Mouse (Mus musculus): ENCODE data around the gene Epb41. TPM values are rescaled to one million over a fixed set of nuclear protein-coding genes. Genes with fewer than 3 reads are reported as not detected.

Epb41 gene
- polyA plus RNA-seq (2014; fragmentation: Nextera tagmentation; extraction: Ambion mirVana): 73.3 and 82.9 TPM in 2 replicates

- H3K36me3 ChIP-seq (replicated peaks; ENCODE audit: control insufficient read depth, insufficient read depth): no peaks in the 10 kb centered on the region
- peaks cover 7% of the 10 kb centered on the region; the same call in 1 of the 2 replicates for H3K4me1 ChIP-seq (replicated peaks; ENCODE audit: control insufficient read depth, insufficient read depth, low read length)
- peak; percentile 93 for ATAC-seq (ENCODE audit: low FRiP score)
- 2% methylated on average over 45 of the region's 47 CpGs for WGBS
- peak within 1 kb of the TSS; percentile 51 for H3K9ac ChIP-seq
- DNase-seq (ENCODE audit: low spot score): peak; percentile 88
- no peak within 1 kb of the TSS for H3K27ac ChIP-seq
- H3K27me3 ChIP-seq (ENCODE audit: control insufficient read depth, insufficient read depth, low read length): no peaks in the 10 kb centered on the region
- H3K4me2 ChIP-seq (replicated peaks): peak within 1 kb of the TSS; percentile 99
- H3K4me3 ChIP-seq (replicated peaks; ENCODE audit: low read length): peak within 1 kb of the TSS; percentile 51
- no peaks in the 10 kb centered on the region for H3K9me3 ChIP-seq (ENCODE audit: control insufficient read depth, low read length)
These were observed at the start of gene Epb41 for GRCm38 (mm10) chr4:132074933-132075769. Gene Epb41 (minus strand): TSS chr4:132075321.

GRCm38 (mm10) chr4:132123166-132123565 is 48.0 kb upstream of the Epb41 start:
- no peak for ATAC-seq (ENCODE audit: low FRiP score)
- 86% methylated on average over 1 of the region's 1 CpGs for WGBS

GRCm38 (mm10) chr4:132121674-132122073 is 46.6 kb upstream of the Epb41 start:
- H3K9ac ChIP-seq: no peak overlapping the region
- H3K4me3 ChIP-seq (replicated peaks; ENCODE audit: low read length): no peak overlapping the region
- no peaks in the 10 kb centered on the region for H3K4me1 ChIP-seq (replicated peaks; ENCODE audit: control insufficient read depth, insufficient read depth, low read length)
- ATAC-seq (ENCODE audit: low FRiP score) (no peak), DNase-seq (ENCODE audit: low spot score) (no peak)
- no peaks in the 10 kb centered on the region for H3K36me3 ChIP-seq (replicated peaks; ENCODE audit: control insufficient read depth, insufficient read depth)
- no peaks in the 10 kb centered on the region for H3K9me3 ChIP-seq (ENCODE audit: control insufficient read depth, low read length)
- H3K4me2 ChIP-seq (replicated peaks): no peak overlapping the region
- H3K27me3 ChIP-seq (ENCODE audit: control insufficient read depth, insufficient read depth, low read length): no peaks in the 10 kb centered on the region
- no peak overlapping the region for H3K27ac ChIP-seq
- 79% methylated on average over 5 of the region's 5 CpGs for WGBS

More at GRCm38 (mm10) chr4:132123166-132123565, 48.0 kb upstream of the Epb41 start:
- no peak overlapping the region for H3K9ac ChIP-seq
- no peaks in the 10 kb centered on the region for H3K27me3 ChIP-seq (ENCODE audit: control insufficient read depth, insufficient read depth, low read length)
- H3K36me3 ChIP-seq (replicated peaks; ENCODE audit: control insufficient read depth, insufficient read depth): no peaks in the 10 kb centered on the region
- no peak overlapping the region for H3K4me3 ChIP-seq (replicated peaks; ENCODE audit: low read length)
- no peaks in the 10 kb centered on the region for H3K9me3 ChIP-seq (ENCODE audit: control insufficient read depth, low read length)
- no peak for DNase-seq (ENCODE audit: low spot score)
- no peak overlapping the region for H3K27ac ChIP-seq
- no peaks in the 10 kb centered on the region for H3K4me1 ChIP-seq (replicated peaks; ENCODE audit: control insufficient read depth, insufficient read depth, low read length)
- H3K4me2 ChIP-seq (replicated peaks): no peak overlapping the region

DNA sequence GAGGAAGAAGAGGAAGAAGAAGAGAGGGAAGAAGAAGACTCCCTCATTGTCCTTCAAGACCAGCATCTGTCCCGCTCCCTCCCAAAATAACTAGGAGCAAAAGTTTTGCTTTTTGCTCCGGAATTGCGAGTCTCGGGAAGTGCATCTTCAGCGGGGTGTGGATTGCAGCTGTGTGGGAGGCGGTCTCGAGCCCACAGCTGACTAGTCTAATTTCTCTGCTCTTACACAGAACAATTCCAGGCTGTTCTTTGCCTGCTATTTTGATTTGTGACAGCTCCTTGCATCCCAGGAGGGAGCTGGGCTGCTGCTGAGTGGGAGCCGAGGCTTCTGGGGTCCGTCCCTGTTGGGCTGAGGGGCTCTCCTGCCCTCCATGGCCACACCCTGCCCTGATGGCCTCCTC is 44.4 kb upstream of the Epb41 start:
- ATAC-seq (ENCODE audit: low FRiP score) (no peak), DNase-seq (ENCODE audit: low spot score) (no peak)
- no peak overlapping the region for H3K4me2 ChIP-seq (replicated peaks)
- H3K27ac ChIP-seq: no peak overlapping the region
- H3K36me3 ChIP-seq (replicated peaks; ENCODE audit: control insufficient read depth, insufficient read depth): no peaks in the 10 kb centered on the region
- H3K9me3 ChIP-seq (ENCODE audit: control insufficient read depth, low read length): no peaks in the 10 kb centered on the region
- 62% methylated on average over 9 of the region's 9 CpGs for WGBS
- H3K27me3 ChIP-seq (ENCODE audit: control insufficient read depth, insufficient read depth, low read length): no peaks in the 10 kb centered on the region
- no peak overlapping the region for H3K9ac ChIP-seq
- no peak overlapping the region for H3K4me3 ChIP-seq (replicated peaks; ENCODE audit: low read length)
- H3K4me1 ChIP-seq (replicated peaks; ENCODE audit: control insufficient read depth, insufficient read depth, low read length): no peaks in the 10 kb centered on the region

DNA sequence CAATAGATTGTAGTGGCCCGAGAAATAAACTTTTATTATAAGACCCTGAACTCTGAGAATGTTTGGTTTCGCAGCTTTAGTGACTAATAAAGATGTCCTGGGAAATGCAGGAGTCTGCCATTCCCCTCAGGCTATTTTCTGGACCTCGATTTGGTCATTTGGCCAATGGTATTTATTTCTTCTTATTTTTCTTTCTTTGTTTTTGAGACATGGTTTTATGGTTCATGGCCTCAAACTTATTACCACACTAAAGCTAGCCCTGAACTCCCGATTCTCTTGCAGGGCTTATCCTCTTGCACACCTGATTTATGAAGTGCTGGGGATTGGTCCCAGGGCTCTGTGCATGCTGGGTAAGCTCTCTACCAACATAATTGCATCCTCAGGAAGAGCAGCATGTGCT is 41.2 kb upstream of the Epb41 start:
- Histone ChIP-seq H3K4me2 (replicated peaks) (no peak overlapping the region), H3K9me3 (ENCODE audit: control insufficient read depth, low read length) (no peaks in the 10 kb centered on the region), H3K27ac (no peak overlapping the region), H3K4me3 (replicated peaks; ENCODE audit: low read length) (no peak overlapping the region), H3K9ac (no peak overlapping the region), H3K4me1 (replicated peaks; ENCODE audit: control insufficient read depth, insufficient read depth, low read length) (no peaks in the 10 kb centered on the region), H3K36me3 (replicated peaks; ENCODE audit: control insufficient read depth, insufficient read depth) (no peaks in the 10 kb centered on the region), H3K27me3 (ENCODE audit: control insufficient read depth, insufficient read depth, low read length) (0 out of 2 replicates have a peak, but pooled peaks cover 6% of the 10 kb centered on the region)
- DNase-seq (ENCODE audit: low spot score): no peak
- 90% methylated on average over 4 of the region's 4 CpGs for whole genome bisulfite sequencing
- ATAC-seq (ENCODE audit: low FRiP score): no peak

GRCm38 (mm10) chr4:132113411-132114095 is 38.4 kb upstream of the Epb41 start:
- H3K9ac ChIP-seq: peak overlapping the region; percentile 39; the same call in 1 of the 2 replicates
- WGBS: 46% methylated on average over 53 of the region's 53 CpGs
- peak; percentile 26 for DNase-seq (ENCODE audit: low spot score)
- H3K27me3 ChIP-seq (ENCODE audit: control insufficient read depth, insufficient read depth, low read length): peaks cover 6% of the 10 kb centered on the region; the same call in 1 of the 2 replicates
- no peaks in the 10 kb centered on the region for H3K9me3 ChIP-seq (ENCODE audit: control insufficient read depth, low read length)
- H3K36me3 ChIP-seq (replicated peaks; ENCODE audit: control insufficient read depth, insufficient read depth): no peaks in the 10 kb centered on the region
- H3K27ac ChIP-seq: no peak overlapping the region
- no peaks in the 10 kb centered on the region for H3K4me1 ChIP-seq (replicated peaks; ENCODE audit: control insufficient read depth, insufficient read depth, low read length)
- peak overlapping the region; percentile 30 for H3K4me3 ChIP-seq (replicated peaks; ENCODE audit: low read length)
- no peak for ATAC-seq (ENCODE audit: low FRiP score)
- peak overlapping the region; percentile 54 for H3K4me2 ChIP-seq (replicated peaks)

GRCm38 (mm10) chr4:132111227-132111626 is 36.1 kb upstream of the Epb41 start:
- no peak overlapping the region for H3K27ac ChIP-seq
- DNase-seq (ENCODE audit: low spot score) (no peak), ATAC-seq (ENCODE audit: low FRiP score) (no peak)
- no peak overlapping the region for H3K4me2 ChIP-seq (replicated peaks)
- no peak overlapping the region for H3K9ac ChIP-seq
- 17% methylated on average over 4 of the region's 4 CpGs for WGBS
- H3K4me1 ChIP-seq (replicated peaks; ENCODE audit: control insufficient read depth, insufficient read depth, low read length): no peaks in the 10 kb centered on the region
- no peaks in the 10 kb centered on the region for H3K36me3 ChIP-seq (replicated peaks; ENCODE audit: control insufficient read depth, insufficient read depth)
- H3K4me3 ChIP-seq (replicated peaks; ENCODE audit: low read length): no peak overlapping the region
- H3K27me3 ChIP-seq (ENCODE audit: control insufficient read depth, insufficient read depth, low read length): peaks cover 6% of the 10 kb centered on the region; the same call in 1 of the 2 replicates
- no peaks in the 10 kb centered on the region for H3K9me3 ChIP-seq (ENCODE audit: control insufficient read depth, low read length)

- 93% methylated on average over 7 of the region's 7 CpGs for WGBS
- ATAC-seq (ENCODE audit: low FRiP score) (no peak), DNase-seq (ENCODE audit: low spot score) (no peak)
- Histone ChIP-seq H3K27ac (no peak overlapping the region), H3K9me3 (ENCODE audit: control insufficient read depth, low read length) (no peaks in the 10 kb centered on the region), H3K9ac (no peak overlapping the region), H3K4me1 (replicated peaks; ENCODE audit: control insufficient read depth, insufficient read depth, low read length) (no peaks in the 10 kb centered on the region), H3K4me3 (replicated peaks; ENCODE audit: low read length) (no peak overlapping the region), H3K27me3 (ENCODE audit: control insufficient read depth, insufficient read depth, low read length) (peaks cover 1% of the 10 kb centered on the region; the same call in 1 of the 2 replicates), H3K36me3 (replicated peaks; ENCODE audit: control insufficient read depth, insufficient read depth) (no peaks in the 10 kb centered on the region), H3K4me2 (replicated peaks) (no peak overlapping the region)
These were observed 33.1 kb upstream of the Epb41 start for GRCm38 (mm10) chr4:132108221-132108620.

- no peaks in the 10 kb centered on the region for H3K9me3 ChIP-seq (ENCODE audit: control insufficient read depth, low read length)
- H3K4me3 ChIP-seq (replicated peaks; ENCODE audit: low read length): no peak overlapping the region
- ATAC-seq (ENCODE audit: low FRiP score) (no peak), DNase-seq (ENCODE audit: low spot score) (peak; percentile 63)
- 29% methylated on average over 3 of the region's 3 CpGs for WGBS
- no peaks in the 10 kb centered on the region for H3K27me3 ChIP-seq (ENCODE audit: control insufficient read depth, insufficient read depth, low read length)
- no peaks in the 10 kb centered on the region for H3K4me1 ChIP-seq (replicated peaks; ENCODE audit: control insufficient read depth, insufficient read depth, low read length)
- H3K27ac ChIP-seq: no peak overlapping the region
- no peak overlapping the region for H3K9ac ChIP-seq
- no peak overlapping the region for H3K4me2 ChIP-seq (replicated peaks)
- H3K36me3 ChIP-seq (replicated peaks; ENCODE audit: control insufficient read depth, insufficient read depth): no peaks in the 10 kb centered on the region
These were observed 26.0 kb upstream of the Epb41 start for GRCm38 (mm10) chr4:132101152-132101551.
